Mouse (Mus musculus) embryonic facial prominence, embryonic 10.5 days (tissue): Measurements from ENCODE around the gene Olah. TPM values are rescaled to one million over a fixed set of nuclear protein-coding genes. Genes with fewer than 3 reads are reported as not detected.

Experiments used
- DNase-seq: peaks from one replicate; pipeline ENCODE4 v3.0.0-alpha.2; 2017; ENCODE audit warnings: low spot score
- H3K27ac ChIP-seq: fragments of 300-500 bp; sonication (generic); replicated peaks from 2 replicates; pipeline ENCODE4 v1.5.1; 2016; ENCODE audit warnings: mild to moderate bottlenecking
- H3K27me3 ChIP-seq: fragments of 300-500 bp; sonication (generic); replicated peaks from 2 replicates; pipeline ENCODE4 v1.6.1; 2016; ENCODE audit warnings: low read depth, mild to moderate bottlenecking; ENCODE audit not compliant: poor library complexity, severe bottlenecking
- H3K36me3 ChIP-seq: fragments of 300-500 bp; sonication (generic); replicated peaks from 2 replicates; pipeline ENCODE4 v1.6.1; 2016; ENCODE audit warnings: mild to moderate bottlenecking, moderate library complexity
- H3K4me1 ChIP-seq: fragments of 300-500 bp; sonication (generic); 2 replicates; pipeline ENCODE4 v1.6.1; 2016
- H3K4me3 ChIP-seq: fragments of 300-500 bp; sonication (generic); 2 replicates; pipeline ENCODE4 v1.5.1; 2016; ENCODE audit warnings: mild to moderate bottlenecking, moderate library complexity
- H3K9me3 ChIP-seq: fragments of 300-500 bp; sonication (generic); 2 replicates; pipeline ENCODE4 v1.6.1; 2016; ENCODE audit warnings: mild to moderate bottlenecking
- WGBS: fragments of 180-500 bp; shearing (Covaris S2); methylation state at CpG from one replicate; pipeline ENCODE4 v1.1.7; 2016; 5-methylcytosine and 5-hydroxymethylcytosine counted together
- polyA plus RNA-seq: library from polyadenylated mRNA; unstranded; fragments of >200 nt; fragmentation: Nextera tagmentation; extraction: Ambion mirVana; gene quantifications from 2 replicates; pipeline ENCODE4 v1.2.1, GENCODE M21; 2016

Gene Olah
- polyA plus RNA-seq, 1 experiment from 2014 or later, result not detected

DNA sequence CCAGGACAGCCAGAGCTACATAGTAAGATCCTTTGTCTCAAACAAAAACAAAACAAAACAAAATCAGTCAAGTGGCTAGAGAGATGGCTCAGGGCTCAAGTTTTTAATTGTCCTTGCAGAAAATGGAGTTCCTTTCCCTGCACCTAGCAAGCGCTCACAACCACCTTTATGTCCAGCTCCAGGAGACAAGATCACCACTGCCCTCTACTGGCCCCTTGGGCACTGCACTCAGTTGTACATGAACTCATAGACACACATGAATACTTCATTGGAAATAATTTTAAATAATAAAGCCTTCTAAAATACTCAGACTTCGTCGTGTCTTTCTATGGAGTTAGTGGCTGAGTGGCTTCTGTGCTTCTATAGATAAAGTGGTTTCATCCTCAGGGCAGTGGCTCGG, 17.2 kb upstream of the Olah start:
- peaks cover 4% of the 10 kb centered on the region; the same call in 1 of the 2 replicates for H3K4me1 ChIP-seq
- H3K27ac ChIP-seq, result no peak overlapping the region
- peaks cover 29% of the 10 kb centered on the region for H3K27me3 ChIP-seq
- 39% methylated on average over 4 of the region's 4 CpGs for WGBS
- peak; percentile 70 for DNase-seq
- no peak overlapping the region for H3K4me3 ChIP-seq
- H3K9me3 ChIP-seq, result no peaks in the 10 kb centered on the region
- H3K36me3 ChIP-seq, result no peaks in the 10 kb centered on the region

DNA sequence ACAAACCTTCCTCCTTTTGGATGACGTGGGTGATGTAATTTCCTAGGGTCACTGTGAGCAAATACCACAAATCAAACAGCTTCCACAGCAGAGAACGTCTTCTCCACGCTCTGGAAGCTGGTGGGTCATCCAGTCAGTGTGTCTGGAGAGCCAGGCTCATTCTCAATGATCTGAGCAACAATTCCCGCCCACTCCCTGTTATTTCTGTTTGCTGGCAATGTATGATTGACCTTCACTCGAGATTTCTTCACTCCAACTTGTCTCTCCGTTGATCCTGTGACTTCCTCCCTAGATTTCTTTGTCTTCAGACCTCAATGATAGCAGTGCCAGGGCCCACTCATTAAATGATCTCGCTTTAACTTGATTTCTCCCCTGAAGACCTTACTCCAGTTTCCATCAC, 10.7 kb upstream of the Olah start:
- DNase-seq, result no peak
- Histone ChIP-seq H3K4me1 (no peaks in the 10 kb centered on the region), H3K4me3 (no peak overlapping the region), H3K27me3 (no peaks in the 10 kb centered on the region), H3K27ac (no peak overlapping the region), H3K36me3 (no peaks in the 10 kb centered on the region), H3K9me3 (no peaks in the 10 kb centered on the region)
- WGBS, result 81% methylated on average over 7 of the region's 7 CpGs

- H3K4me3 ChIP-seq, result no peak overlapping the region
- no peaks in the 10 kb centered on the region for H3K27me3 ChIP-seq
- no peaks in the 10 kb centered on the region for H3K4me1 ChIP-seq
- no peaks in the 10 kb centered on the region for H3K36me3 ChIP-seq
- no peak for DNase-seq
- no peaks in the 10 kb centered on the region for H3K9me3 ChIP-seq
- no peak overlapping the region for H3K27ac ChIP-seq
- whole genome bisulfite sequencing, result 84% methylated on average over 4 of the region's 4 CpGs
Observed at GRCm38 (mm10) chr2:3405981-3406380, 9.0 kb upstream of the Olah start.

DNA sequence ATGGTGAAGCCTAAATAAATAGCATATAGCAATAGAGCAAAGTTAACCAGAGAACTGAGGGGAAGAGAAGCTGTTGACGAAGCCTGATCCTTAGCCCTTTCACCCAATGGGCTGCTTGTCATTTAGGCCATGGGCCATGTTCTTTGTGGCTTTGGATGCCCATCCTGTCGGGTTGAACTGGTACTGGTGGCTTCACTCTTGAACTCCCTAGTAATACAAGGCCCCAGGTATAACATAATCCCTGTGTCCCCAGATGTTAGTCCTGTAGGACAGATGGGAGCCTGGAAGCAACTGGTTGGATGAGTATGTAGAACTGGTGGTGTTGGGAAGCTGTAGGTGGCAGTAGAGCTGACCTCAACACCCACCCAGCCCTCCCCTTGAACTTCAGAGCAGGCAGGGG, 5.1 kb downstream of the Olah start:
- Histone ChIP-seq H3K27me3 (no peaks in the 10 kb centered on the region), H3K36me3 (no peaks in the 10 kb centered on the region), H3K27ac (no peak overlapping the region), H3K4me1 (no peaks in the 10 kb centered on the region), H3K4me3 (no peak overlapping the region), H3K9me3 (no peaks in the 10 kb centered on the region)
- DNase-seq, result no peak
- 81% methylated on average over 2 of the region's 2 CpGs for WGBS

DNA sequence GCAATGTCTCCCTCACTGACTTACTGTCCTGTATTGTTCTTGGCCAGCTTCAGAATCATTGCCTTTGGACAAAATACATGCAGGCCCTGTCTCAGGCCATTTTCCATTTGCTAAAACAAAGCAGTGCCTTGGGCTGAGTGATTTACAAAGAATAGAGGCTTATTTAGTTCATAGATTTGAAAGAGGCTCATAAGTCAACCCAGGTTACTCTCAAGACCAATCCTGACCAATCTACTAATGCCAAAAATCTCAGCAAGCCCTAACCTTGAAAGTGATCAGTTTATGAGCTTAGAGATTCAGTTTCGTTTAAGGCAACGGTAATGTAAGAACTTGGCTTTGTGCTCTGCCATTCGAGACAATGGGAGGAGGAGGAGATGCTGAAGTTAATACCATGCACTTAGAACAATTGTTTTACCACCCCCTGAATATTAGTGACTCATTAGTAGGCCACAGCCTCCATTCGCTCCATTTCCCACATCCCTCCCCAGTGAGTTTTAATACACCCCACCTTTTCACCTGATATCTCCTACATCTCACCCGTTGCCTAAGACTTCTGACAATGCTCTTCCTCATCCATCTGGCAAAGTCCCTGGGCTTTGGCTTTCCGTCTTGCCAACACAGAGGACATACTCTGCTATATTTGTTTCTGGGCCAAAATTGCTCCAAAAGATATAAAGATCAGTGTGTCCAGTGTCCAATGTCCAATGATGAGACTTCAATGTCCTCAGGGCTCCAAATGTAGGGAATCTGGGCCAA, 9.7 kb downstream of the Olah start:
- Histone ChIP-seq H3K27me3 (no peaks in the 10 kb centered on the region), H3K4me3 (no peak overlapping the region), H3K27ac (no peak overlapping the region), H3K9me3 (no peaks in the 10 kb centered on the region), H3K36me3 (no peaks in the 10 kb centered on the region), H3K4me1 (no peaks in the 10 kb centered on the region)
- 86% methylated on average over 6 of the region's 6 CpGs for WGBS
- no peak for DNase-seq

DNA sequence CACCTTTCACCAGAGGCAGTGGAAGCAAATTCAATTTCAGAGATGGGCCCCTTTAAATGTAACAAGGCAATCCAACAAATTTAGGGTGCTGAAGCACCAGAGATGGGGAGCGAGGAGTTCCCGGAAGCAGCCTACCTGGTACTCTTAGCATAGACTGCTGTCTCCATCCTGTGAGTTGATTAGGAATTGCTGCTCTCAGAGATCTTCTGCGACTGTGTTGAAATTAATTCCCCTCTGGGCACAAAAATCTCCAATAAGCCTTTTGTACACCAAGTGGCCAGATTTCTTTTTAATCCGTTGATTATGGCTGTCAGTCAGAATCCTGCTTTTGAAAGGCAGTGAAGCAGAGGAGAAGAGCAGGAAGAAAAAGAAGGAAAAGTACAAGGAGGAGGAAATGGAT, 31.9 kb downstream of the Olah start:
- 65% methylated on average over 4 of the region's 4 CpGs for WGBS
- no peaks in the 10 kb centered on the region for H3K9me3 ChIP-seq
- H3K27me3 ChIP-seq, result no peaks in the 10 kb centered on the region
- H3K27ac ChIP-seq, result no peak overlapping the region
- no peak overlapping the region for H3K4me3 ChIP-seq
- no peaks in the 10 kb centered on the region for H3K36me3 ChIP-seq
- H3K4me1 ChIP-seq, result no peaks in the 10 kb centered on the region
- no peak for DNase-seq

DNA sequence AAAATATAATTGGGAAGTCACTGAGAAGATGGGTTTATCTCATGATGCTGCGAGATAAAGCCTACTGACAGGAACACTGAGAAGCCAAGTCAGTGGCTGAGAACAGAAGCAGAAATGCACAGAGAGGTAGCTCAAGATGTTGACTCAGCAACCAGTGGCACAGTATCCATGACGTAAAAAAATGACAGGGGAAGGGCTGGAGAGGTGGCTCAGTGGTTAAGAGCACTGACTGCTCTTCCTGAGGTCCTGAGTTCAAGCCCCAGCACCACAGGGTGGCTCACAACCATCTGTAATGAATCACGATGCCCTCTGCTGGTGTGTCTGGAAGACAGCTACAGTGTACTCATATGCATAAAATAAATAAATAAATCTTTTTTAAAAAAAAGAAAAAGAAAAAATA, 35.9 kb downstream of the Olah start:
- Histone ChIP-seq H3K36me3 (no peaks in the 10 kb centered on the region), H3K27ac (no peak overlapping the region), H3K4me3 (no peak overlapping the region), H3K9me3 (no peaks in the 10 kb centered on the region), H3K27me3 (no peaks in the 10 kb centered on the region), H3K4me1 (no peaks in the 10 kb centered on the region)
- DNase-seq, result no peak
- WGBS, result 85% methylated on average over 3 of the region's 3 CpGs

DNA sequence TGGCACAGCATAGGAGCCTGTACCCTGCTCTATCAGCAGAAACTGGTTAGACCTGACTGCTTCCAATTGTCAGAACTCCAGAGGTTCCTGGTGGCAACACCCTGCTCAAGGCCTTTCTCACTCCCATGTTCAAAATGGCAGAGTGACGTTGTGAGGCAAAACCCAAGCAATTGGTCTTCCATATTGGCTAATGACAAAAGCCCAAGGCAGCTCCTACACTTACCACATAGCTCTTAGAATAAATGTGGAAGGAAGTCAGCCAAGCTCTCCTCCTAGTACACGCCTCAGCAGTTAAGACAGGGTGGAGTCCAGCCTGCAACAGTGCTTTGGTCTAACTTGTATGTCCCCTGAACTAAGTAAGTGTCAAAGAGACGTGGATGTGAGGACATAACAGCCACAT, 39.1 kb downstream of the Olah start:
- Histone ChIP-seq H3K36me3 (no peaks in the 10 kb centered on the region), H3K4me3 (no peak overlapping the region), H3K27ac (no peak overlapping the region), H3K9me3 (no peaks in the 10 kb centered on the region), H3K27me3 (no peaks in the 10 kb centered on the region), H3K4me1 (no peaks in the 10 kb centered on the region)
- no peak for DNase-seq
- 81% methylated on average over 3 of the region's 3 CpGs for WGBS

DNA sequence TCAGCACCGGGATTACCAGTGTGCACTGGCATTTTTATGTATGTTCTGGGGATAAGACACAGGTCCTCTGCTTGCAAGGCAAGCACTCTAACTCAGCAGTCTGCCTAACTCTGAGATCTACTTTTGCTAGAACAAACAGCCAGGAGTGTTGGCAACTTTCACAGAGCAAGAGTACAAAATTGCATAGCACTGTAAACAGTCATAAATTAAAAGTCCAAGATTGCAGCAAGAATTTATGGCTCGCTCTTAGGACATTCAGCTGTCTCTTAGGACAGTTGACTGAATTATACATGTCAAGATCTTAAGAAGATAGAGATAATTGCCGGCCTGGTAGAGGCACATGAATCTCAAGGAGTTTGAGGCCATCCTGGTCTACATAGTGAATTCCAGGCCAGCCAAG, 40.7 kb downstream of the Olah start:
- DNase-seq, result no peak

DNA sequence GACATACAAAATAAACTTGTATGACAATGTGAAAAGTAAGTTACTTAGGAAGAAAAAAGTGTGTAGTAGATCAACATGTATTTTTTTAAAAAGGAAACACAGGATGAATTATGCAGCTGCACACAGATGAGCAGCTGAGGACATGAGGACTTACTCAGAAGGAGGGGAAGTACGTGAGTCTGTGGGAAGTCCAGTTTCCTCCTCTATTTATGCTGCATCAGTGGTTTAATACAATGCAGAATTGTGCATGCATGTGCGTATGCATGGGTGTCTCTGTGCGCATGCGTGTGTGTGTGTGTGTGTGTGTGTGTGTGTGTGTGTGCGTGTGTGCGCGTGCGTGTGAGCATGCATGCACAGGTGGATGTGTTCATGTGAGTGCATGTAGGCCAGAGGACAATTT, 41.2 kb downstream of the Olah start:
- Histone ChIP-seq H3K36me3 (no peaks in the 10 kb centered on the region), H3K4me3 (no peak overlapping the region), H3K27me3 (no peaks in the 10 kb centered on the region), H3K27ac (no peak overlapping the region), H3K9me3 (no peaks in the 10 kb centered on the region), H3K4me1 (no peaks in the 10 kb centered on the region)
- no peak for DNase-seq
- WGBS, result 94% methylated on average over 8 of the region's 8 CpGs

More for the DNA sequence above, 40.7 kb downstream of the Olah start:
- no peaks in the 10 kb centered on the region for H3K27me3 ChIP-seq
- H3K4me3 ChIP-seq, result no peak overlapping the region
- no peaks in the 10 kb centered on the region for H3K4me1 ChIP-seq
- WGBS, result 78% methylated on average over 3 of the region's 3 CpGs
- no peaks in the 10 kb centered on the region for H3K9me3 ChIP-seq
- no peaks in the 10 kb centered on the region for H3K36me3 ChIP-seq
- no peak overlapping the region for H3K27ac ChIP-seq

DNA sequence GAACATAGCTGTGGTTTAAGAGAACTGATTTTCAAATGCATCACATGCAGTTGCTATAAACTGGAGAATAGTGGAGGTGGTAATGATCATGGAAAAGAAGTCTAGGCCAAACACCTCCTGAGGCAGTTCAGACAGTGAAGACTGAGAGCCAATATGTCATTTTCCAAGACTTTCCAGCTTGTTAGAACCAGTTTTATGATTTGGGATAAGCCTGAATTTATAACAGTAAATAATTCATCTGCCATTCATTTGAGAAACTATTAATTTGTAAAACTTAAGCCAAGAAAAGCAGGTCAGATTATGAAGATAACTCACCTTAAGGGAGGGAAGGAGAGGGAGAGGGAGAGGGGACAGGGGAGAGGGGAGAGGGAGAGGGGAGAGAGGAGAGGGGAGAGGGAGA, 43.9 kb downstream of the Olah start:
- no peak for DNase-seq
- Histone ChIP-seq H3K4me3 (no peak overlapping the region), H3K27me3 (no peaks in the 10 kb centered on the region), H3K27ac (no peak overlapping the region), H3K9me3 (no peaks in the 10 kb centered on the region), H3K4me1 (no peaks in the 10 kb centered on the region), H3K36me3 (no peaks in the 10 kb centered on the region)

DNA sequence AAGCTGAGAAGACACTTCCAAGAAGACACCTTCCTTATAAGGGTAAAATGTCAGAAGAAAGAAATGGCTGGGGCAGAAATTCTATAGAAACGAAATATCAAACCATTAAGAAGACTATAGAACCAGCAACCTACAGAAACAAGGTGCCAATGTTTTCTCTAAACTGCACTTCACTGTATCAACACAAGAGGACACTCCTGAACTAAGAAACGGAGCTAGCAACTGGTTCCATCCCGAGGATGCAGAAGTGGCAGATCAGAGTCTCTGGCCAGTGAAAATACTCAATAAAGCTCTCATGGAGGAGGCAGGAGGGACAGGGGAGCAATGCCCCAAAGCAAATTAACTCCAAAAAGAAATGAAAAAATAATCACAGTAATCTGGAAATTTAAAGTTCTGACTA, 48.1 kb downstream of the Olah start:
- H3K9me3 ChIP-seq, result no peaks in the 10 kb centered on the region
- 22% methylated on average over 3 of the region's 3 CpGs for WGBS
- no peaks in the 10 kb centered on the region for H3K27me3 ChIP-seq
- H3K4me1 ChIP-seq, result no peaks in the 10 kb centered on the region
- DNase-seq, result no peak
- no peak overlapping the region for H3K4me3 ChIP-seq
- H3K27ac ChIP-seq, result no peak overlapping the region
- H3K36me3 ChIP-seq, result no peaks in the 10 kb centered on the region

DNA sequence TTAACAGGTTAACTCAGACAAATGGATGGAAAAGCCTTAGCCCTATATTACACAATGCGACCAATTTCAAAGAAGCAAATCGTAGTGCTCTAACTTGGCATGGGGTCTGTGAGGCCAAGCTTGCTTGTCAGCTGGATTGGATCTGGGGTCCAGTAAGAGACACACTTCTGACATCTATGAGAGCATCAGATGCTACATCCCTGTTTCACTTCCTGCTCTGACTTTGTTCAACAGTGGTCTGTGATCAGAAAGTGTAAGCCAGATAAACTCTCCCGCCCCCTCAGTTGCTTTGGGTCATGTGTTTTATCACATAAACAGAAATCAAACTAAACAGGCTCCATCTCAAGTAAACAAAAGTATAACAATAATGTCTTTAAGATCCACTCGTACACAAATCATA, 48.6 kb downstream of the Olah start:
- no peak overlapping the region for H3K4me3 ChIP-seq
- H3K27me3 ChIP-seq, result no peaks in the 10 kb centered on the region
- H3K36me3 ChIP-seq, result no peaks in the 10 kb centered on the region
- no peak for DNase-seq
- H3K4me1 ChIP-seq, result no peaks in the 10 kb centered on the region
- H3K9me3 ChIP-seq, result no peaks in the 10 kb centered on the region
- no peak overlapping the region for H3K27ac ChIP-seq
- 80% methylated on average over 4 of the region's 4 CpGs for WGBS
